Mouse (Mus musculus): Measurements from ENCODE around the gene Jade1. TPM values are rescaled to one million over a fixed set of nuclear protein-coding genes. Genes with fewer than 3 reads are reported as not detected.

The Jade1 gene
- total and polyA plus RNA-seq, 3 experiments: 116 to 150 (median 134) TPM

DNA sequence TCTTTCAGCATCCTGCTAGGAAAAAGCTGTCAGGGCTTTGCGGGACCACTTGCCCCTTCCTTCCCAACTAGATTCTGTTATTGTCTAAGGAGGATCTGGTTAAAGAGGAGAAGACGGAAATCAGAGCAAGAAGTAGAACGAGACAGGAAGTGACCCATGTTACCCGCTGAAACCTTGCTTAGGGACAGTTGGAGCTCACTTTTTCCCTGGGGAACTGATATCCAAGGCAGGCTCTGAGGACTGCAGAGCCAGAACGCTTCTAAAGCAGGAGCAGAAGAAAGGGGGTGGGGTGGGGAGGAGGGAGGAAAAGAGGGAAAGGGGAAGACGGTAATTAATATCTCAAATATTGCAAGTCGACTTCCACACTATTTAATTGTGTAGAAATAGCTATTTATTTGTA is 44.8 kb upstream of the Jade1 start:
- H3K79me2 ChIP-seq (ENCODE audit: control insufficient read depth, insufficient read depth, low read length, poor library complexity): no peaks in the 10 kb centered on the region
- H3K4me3 ChIP-seq (ENCODE audit: control insufficient read depth in 1 of 2, insufficient read depth in 1 of 2, low read depth in 2 of 2, low read length in 2 of 2): no peak overlapping the region
- no peak for DNase-seq (ENCODE audit: low read depth, low spot score)
- no peak overlapping the region for H3K9ac ChIP-seq (ENCODE audit: control insufficient read depth, low read depth, low read length, poor library complexity, severe bottlenecking)
- TF ChIP-seq NRF1 (IDR thresholded peaks at IDR 0.05; ENCODE audit: insufficient read depth, low read depth, low read length, poor library complexity, severe bottlenecking) (no peak), SIN3A (IDR thresholded peaks at IDR 0.05; ENCODE audit: low read length) (no peak), RAD21 (IDR thresholded peaks at IDR 0.05; ENCODE audit: low read depth, low read length) (no peak), MAX (IDR thresholded peaks at IDR 0.05; ENCODE audit: low read length) (no peak), MYC (IDR thresholded peaks at IDR 0.05; ENCODE audit: low read depth, low read length) (no peak), ELF1 (IDR thresholded peaks at IDR 0.05; ENCODE audit: low read depth, low read length) (no peak), ETS1 (IDR thresholded peaks at IDR 0.05; ENCODE audit: low read depth, low read length) (no peak)
- H3K9me3 ChIP-seq (replicated peaks; ENCODE audit: insufficient read depth, low read length): no peaks in the 10 kb centered on the region
- H3K27me3 ChIP-seq (ENCODE audit: control insufficient read depth in 1 of 2, insufficient read depth in 2 of 2, low read length in 2 of 2): no peaks in the 10 kb centered on the region; a peak in 2 of 4 replicates
- H3K36me3 ChIP-seq (ENCODE audit: control insufficient read depth in 1 of 2, insufficient read depth in 2 of 2, low read length in 2 of 2): no peaks in the 10 kb centered on the region
- no peaks in the 10 kb centered on the region for H3K4me1 ChIP-seq (ENCODE audit: control insufficient read depth in 1 of 2, insufficient read depth in 2 of 2, low read length in 2 of 2)
- no peak overlapping the region for H3K27ac ChIP-seq (ENCODE audit: control insufficient read depth, low read depth, low read length)

- no peaks in the 10 kb centered on the region for H3K36me3 ChIP-seq (ENCODE audit: control insufficient read depth in 1 of 2, insufficient read depth in 2 of 2, low read length in 2 of 2)
- H3K9me3 ChIP-seq (replicated peaks; ENCODE audit: insufficient read depth, low read length): no peaks in the 10 kb centered on the region
- no peak overlapping the region for H3K27ac ChIP-seq (ENCODE audit: control insufficient read depth, low read depth, low read length)
- no peak overlapping the region for H3K4me3 ChIP-seq (ENCODE audit: control insufficient read depth in 1 of 2, insufficient read depth in 1 of 2, low read depth in 2 of 2, low read length in 2 of 2)
- H3K4me1 ChIP-seq (ENCODE audit: control insufficient read depth in 1 of 2, insufficient read depth in 2 of 2, low read length in 2 of 2): no peaks in the 10 kb centered on the region
- no peaks in the 10 kb centered on the region for H3K79me2 ChIP-seq (ENCODE audit: control insufficient read depth, insufficient read depth, low read length, poor library complexity)
- no peak for TF ChIP-seq SIN3A (IDR thresholded peaks at IDR 0.05; ENCODE audit: low read length)
- no peak for TF ChIP-seq CHD1 (IDR thresholded peaks at IDR 0.05; ENCODE audit: low read depth, low read length)
- no peak for TF ChIP-seq RAD21 (IDR thresholded peaks at IDR 0.05; ENCODE audit: low read depth, low read length)
- no peak for TF ChIP-seq MAX (IDR thresholded peaks at IDR 0.05; ENCODE audit: low read length)
- TF ChIP-seq EP300 (IDR thresholded peaks at IDR 0.05; ENCODE audit: low read depth in 1 of 2, low read length in 2 of 2): no peak
- no peak for TF ChIP-seq NELFE (IDR thresholded peaks at IDR 0.05; ENCODE audit: low read depth, low read length)
- TF ChIP-seq GABPA (IDR thresholded peaks at IDR 0.05; ENCODE audit: low read depth, low read length): no peak
- TF ChIP-seq SMC3 (IDR thresholded peaks at IDR 0.05; ENCODE audit: low read depth, low read length): no peak
- TF ChIP-seq HCFC1 (IDR thresholded peaks at IDR 0.05; ENCODE audit: low read depth, low read length): no peak
- TF ChIP-seq POLR2AphosphoS2 (IDR thresholded peaks at IDR 0.05; ENCODE audit: low read length): no peak
- TF ChIP-seq JUND (IDR thresholded peaks at IDR 0.05; ENCODE audit: low read depth, low read length): no peak
- no peak for TF ChIP-seq UBTF (IDR thresholded peaks at IDR 0.05; ENCODE audit: borderline replicate concordance, insufficient read depth, low read depth, low read length)
- no peak for TF ChIP-seq TAL1 (IDR thresholded peaks at IDR 0.05; ENCODE audit: low read length)
- H3K27me3 ChIP-seq (ENCODE audit: control insufficient read depth in 1 of 2, insufficient read depth in 2 of 2, low read length in 2 of 2): peaks cover 0 to 1% of the 10 kb centered on the region in 2 experiments; a peak in 1 of 4 replicates
- DNase-seq (ENCODE audit: low read depth, low spot score): no peak
- H3K9ac ChIP-seq (ENCODE audit: control insufficient read depth, low read depth, low read length, poor library complexity, severe bottlenecking): no peak overlapping the region
Observed at GRCm38 (mm10) chr3:41514003-41514402, 41.5 kb upstream of the Jade1 start.
